Mouse (Mus musculus) thymus, postnatal 25 days (tissue): ENCODE measurements at regions not wholly inside any gene's neighbourhood (a gene's known extent, or its start where the extent isn't known, plus 50 kb on each side); places are given as distances from the start of the nearest gene placed in this dataset.

Source experiments
- DNase-seq: peaks from one replicate; pipeline ENCODE4 v3.0.0; 2022

DNA sequence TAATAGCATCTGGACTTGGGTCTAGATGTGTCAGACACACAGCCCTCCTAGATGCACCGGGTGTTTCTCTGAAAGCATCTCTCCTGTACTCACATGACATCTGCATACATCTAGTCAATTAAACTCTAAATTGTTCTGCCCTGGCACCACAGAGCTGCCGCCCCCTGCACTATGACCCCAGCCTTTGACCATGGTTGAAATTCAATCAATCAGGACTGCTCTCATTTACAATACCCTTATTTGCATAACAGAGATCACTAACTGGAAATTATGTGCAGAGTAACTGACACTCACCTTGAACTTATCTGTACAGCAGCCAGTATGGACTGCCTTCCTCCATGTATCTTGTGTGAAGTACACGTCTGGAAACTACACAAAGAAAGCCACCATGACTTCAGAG is 193.5 kb upstream of the Arpp21 start:
- DNase-seq: no peak

- DNase-seq: no peak
Observed at GRCm38 (mm10) chr9:112405772-112406315, 170.1 kb upstream of the Arpp21 start.

- DNase-seq: no peak
Observed at GRCm38 (mm10) chr9:112370746-112371145, 135.0 kb upstream of the Arpp21 start.

GRCm38 (mm10) chr9:112367291-112367690 is 131.6 kb upstream of the Arpp21 start:
- no peak for DNase-seq

DNA sequence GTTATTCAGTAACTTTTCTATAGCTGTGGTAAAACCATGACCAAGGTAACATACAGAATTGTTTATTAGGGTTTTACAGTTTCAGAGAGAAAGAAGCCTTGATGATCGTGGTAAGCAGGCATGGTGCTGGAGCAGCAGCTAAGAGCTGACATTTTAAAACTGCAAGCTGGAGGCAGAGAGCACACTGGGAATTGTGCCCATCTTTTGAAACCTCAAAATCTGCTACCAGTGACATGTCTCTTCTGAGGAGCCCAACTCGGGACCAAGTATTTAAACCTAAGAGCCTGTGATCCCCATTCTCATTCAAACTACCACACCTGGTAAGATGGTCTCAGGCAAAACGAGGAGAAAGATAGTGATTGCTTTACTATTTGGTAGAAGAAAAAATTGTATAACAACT is 125.6 kb upstream of the Arpp21 start:
- DNase-seq: no peak

- DNase-seq: no peak
Observed at GRCm38 (mm10) chr9:112358711-112359298, 123.1 kb upstream of the Arpp21 start.

- DNase-seq: no peak
Observed at GRCm38 (mm10) chr9:112353196-112353595, 117.5 kb upstream of the Arpp21 start.

DNA sequence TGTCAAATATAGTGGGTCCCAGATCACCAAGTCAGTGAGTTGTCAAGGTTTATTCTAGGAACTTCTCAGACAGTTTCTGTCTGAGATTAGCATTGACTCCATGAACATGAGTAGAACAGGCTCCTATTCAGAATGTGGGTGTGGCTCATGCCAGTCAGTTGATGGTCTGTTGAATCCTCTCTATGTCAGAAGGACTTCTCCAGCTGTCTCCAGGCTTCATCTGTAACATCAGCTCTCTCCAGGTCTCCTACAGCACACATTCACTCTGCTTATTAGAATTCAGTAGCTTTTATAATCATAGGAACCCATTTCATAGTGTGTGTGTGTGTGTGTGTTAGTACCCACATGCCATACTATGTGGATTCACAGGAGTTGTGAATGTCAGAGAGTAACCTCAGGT is 113.2 kb upstream of the Arpp21 start:
- no peak for DNase-seq

DNA sequence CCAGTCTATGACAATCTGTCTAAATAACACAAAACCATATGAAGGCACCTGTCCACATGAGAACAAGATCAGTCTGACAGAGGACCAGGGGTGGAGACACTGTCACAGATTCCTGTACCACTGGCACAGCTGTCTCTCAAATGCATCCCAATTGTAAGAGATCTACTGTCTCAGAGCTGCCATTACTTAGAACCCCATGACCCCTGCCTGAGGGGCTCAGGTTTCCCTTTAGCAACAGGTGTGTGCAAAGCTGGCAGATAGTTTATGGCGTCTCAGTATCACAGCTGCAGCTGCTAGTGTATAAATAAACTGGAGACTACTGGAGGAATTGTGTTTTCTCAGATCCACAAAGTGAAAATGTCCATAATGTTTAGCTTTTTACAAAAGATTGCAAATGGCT is 109.1 kb upstream of the Arpp21 start:
- DNase-seq: no peak

DNA sequence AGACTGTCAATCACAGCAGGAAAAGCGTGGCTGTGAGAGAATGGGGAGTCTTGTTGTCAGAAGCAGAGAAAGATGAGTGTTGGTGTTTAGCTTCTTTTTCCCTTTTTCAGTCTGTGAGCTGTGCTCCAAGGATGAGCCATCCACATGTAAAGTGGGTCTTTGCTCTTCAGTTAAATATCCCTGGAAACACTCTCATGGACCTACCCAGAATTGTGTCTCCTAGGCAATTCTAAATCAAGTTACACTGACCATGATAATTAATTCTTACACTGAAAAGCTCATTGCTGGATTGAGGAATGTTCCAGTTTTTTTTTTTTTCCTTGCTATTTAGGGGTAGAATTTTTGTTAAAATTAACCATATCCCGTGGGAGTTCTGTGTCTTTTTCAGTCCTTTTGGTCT is 104.6 kb upstream of the Arpp21 start:
- no peak for DNase-seq

DNA sequence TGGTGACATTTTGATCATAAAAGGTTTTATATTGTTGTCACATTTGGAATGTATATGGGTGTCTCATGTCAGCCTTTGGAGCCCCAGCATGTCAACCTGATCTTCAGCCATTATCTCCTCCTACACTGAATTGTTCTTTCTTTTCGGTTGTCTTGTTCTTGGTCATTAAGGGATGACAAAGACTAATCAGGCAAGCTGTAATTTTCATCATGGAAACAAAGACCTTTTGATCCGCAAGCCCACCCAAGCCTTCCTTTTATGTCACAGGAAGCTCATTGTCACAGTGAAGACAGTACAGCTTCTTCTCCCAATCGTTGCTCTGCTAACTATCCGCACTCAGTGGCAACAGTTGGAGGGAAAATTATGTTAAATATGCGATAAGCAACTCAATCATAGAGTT is 84.3 kb upstream of the Arpp21 start:
- DNase-seq: no peak

DNA sequence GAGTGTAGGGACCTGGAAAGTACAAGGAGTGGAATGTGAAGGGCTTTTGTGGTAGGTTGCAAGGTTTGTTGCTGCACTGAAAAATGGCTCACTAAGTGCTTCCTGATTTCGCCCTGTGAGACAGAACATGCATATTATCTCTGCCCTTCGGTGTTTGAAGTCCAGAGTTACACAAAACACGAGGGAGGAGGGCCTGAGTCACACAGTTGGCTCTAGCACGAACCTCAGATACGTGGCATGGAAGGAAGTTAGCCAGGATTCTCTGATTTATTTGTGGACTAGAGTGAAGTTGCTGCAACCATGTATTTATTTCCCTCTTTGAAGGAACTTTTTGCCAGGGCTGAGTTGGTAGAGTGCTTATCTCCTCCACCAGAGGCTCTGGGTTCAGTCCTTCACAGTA is 73.2 kb upstream of the Arpp21 start:
- no peak for DNase-seq

DNA sequence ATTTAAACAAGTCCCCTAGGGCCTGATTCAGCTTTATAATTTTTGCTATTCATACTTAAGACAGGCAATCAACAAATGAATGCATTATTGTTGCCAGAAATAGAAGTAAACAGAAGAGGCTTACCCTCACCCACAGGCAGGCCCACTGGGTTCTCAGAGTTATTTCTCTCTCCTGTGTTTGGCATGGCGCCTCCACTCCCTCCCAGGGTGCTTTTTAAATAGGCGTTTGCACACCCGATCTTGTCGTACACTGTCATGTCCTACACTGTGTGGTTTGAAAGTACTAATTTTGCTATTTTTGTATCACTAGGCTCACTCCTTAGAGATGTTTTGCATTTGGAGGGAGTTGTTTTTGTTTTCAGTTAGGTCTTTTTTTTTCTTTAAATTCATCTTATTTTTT is 72.1 kb upstream of the Arpp21 start:
- no peak for DNase-seq

GRCm38 (mm10) chr9:112291875-112292274 is 56.1 kb upstream of the Arpp21 start:
- no peak for DNase-seq
